Mouse (Mus musculus) stomach, postnatal 0 days (tissue): Measurements from ENCODE around the gene Prkcb.

Experiments
- CTCF ChIP-seq: IDR thresholded peaks from 2 replicates; pipeline ENCODE4 v1.5.1; 2016; ENCODE audit warnings: antibody characterized with exemption, low read depth, mild to moderate bottlenecking, moderate library complexity
- EP300 ChIP-seq: optimal IDR thresholded peaks from 2 replicates; pipeline ENCODE3; 2016; ENCODE audit warnings: antibody characterized with exemption

DNA sequence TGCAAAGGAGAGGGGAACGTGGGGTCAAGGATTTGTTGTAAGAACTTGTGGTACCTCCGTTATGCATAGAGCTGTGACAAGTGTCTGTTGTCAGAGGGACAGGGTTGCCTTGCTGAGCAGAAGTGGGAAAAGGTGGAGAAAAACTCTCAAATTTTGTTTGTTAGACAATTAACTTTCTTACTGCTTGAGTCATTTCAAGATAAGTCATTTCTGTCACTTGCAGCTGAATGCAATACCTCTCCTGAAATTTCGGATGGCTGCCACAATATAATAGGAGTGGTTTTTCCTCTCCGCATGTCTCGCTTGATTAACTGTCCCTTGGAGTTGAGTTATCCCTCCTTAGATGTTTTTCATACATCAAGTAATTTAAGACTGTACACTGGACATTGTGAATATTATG is 20.1 kb downstream of the Prkcb start:
- TF ChIP-seq CTCF, result no peak
- no peak for TF ChIP-seq EP300
